Mouse (Mus musculus) megakaryocyte, embryonic 14.5 days (primary cell): ENCODE measurements at regions not wholly inside any gene's neighbourhood (a gene's known extent, or its start where the extent isn't known, plus 50 kb on each side); places are given as distances from the start of the nearest gene placed in this dataset.

Experiments used
- FLI1 ChIP-seq: IDR thresholded peaks from 2 replicates; pipeline ENCODE4 v1.6.1; 2012; ENCODE audit warnings: low read length, inconsistent platforms, mixed read lengths
- GATA1 ChIP-seq: IDR thresholded peaks from 3 replicates; pipeline ENCODE4 v1.6.1; 2012; ENCODE audit warnings: mixed read lengths, low read length, inconsistent platforms, borderline replicate concordance

- TF ChIP-seq GATA1 = no peak
- TF ChIP-seq FLI1 = no peak
Measured at GRCm38 (mm10) chr2:128240054-128240453, 114.2 kb downstream of the Bcl2l11 start.
